ENCODE assay signal across 13 mouse cellular contexts in the genomic region with DNA sequence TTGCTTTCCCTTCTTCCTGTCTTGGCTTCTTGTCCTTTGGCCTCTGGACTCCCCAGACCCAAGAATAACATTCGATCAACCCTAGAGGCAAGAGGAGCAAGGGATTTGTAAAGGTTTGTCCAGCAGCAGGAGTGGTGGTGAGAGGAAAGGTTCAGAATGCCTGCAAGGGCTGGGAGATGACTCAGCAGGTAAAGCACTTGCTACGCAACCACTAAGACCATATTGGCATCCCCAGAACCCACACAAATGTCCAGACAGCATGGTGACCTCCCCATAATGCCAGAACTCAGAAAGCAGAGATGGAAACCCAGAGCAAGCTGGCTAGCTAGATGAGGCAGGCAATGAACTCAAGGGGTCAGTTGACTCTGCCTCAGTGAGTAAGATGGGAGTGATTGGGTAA.
"Had no signal": no experiment of that assay in that cellular context is flagged by ENCODE, and none has a peak within 500 bp of the region (broad histone marks: within the 10 kb centered on the region; RNA-seq: fewer than 3 reads in every experiment).

No protein-coding gene starts in this region.

- H3K4me3 ChIP-seq: left cerebral cortex, adult 2 months; limb, embryonic 10.5 days; liver, embryonic 15.5 days; midbrain, embryonic 15.5 days; neural tube, embryonic 13.5 days had no signal

- H3K4me2 ChIP-seq: liver, embryonic 11.5 days; liver, embryonic 15.5 days; midbrain, embryonic 11.5 days; midbrain, embryonic 15.5 days; neural tube, embryonic 13.5 days had no signal

- DNase-seq: kidney, postnatal 10 days; lung, adult 2 months; lung, postnatal 36 days; thymus, postnatal 14 days had no signal

- H3K36me3 ChIP-seq: liver, embryonic 15.5 days; midbrain, embryonic 15.5 days had no signal

- H3K27me3 ChIP-seq: liver, embryonic 15.5 days; midbrain, embryonic 15.5 days; neural tube, embryonic 13.5 days had no signal

- ATAC-seq: lung, postnatal 0 days; midbrain, embryonic 15.5 days had no signal

- H3K9ac ChIP-seq: liver, embryonic 15.5 days; midbrain, embryonic 15.5 days; neural tube, embryonic 13.5 days had no signal

- H3K4me1 ChIP-seq: limb, embryonic 10.5 days; liver, embryonic 15.5 days; midbrain, embryonic 15.5 days had no signal

- H3K27ac ChIP-seq: left cerebral cortex, adult 2 months; limb, embryonic 10.5 days; liver, embryonic 15.5 days; midbrain, embryonic 15.5 days; neural tube, embryonic 13.5 days; stomach, postnatal 0 days had no signal

- H3K9me3 ChIP-seq: limb, embryonic 10.5 days; liver, embryonic 15.5 days; midbrain, embryonic 15.5 days had no signal
